Mouse (Mus musculus): ENCODE results near the gene Omt2a.
"Not testable (repeated sequence)": the region's sequence is repeated elsewhere in the genome, so short reads cannot be mapped to it uniquely, and the experiment has no call there.

GRCm38 (mm10) chr9:78293683-78294082 is 20.9 kb downstream of the Omt2a start:
- not testable (repeated sequence) for TF ChIP-seq CTCF (conservative IDR thresholded peaks at IDR 0.05 in 1 of 2, IDR thresholded peaks at IDR 0.05 in 1 of 2; ENCODE audit: low read depth in 2 of 2, low read length in 2 of 2); TCF12 (IDR thresholded peaks at IDR 0.05; ENCODE audit: low read depth, low read length); MAZ (IDR thresholded peaks at IDR 0.05; ENCODE audit: low read depth, low read length); CHD1 (IDR thresholded peaks at IDR 0.05; ENCODE audit: low read depth, low read length)
